Mouse (Mus musculus) small intestine, adult 2 months (tissue): Measurements from ENCODE around the gene Samd4.

Source experiments
- CTCF ChIP-seq: fragments of 200-500 bp; IDR thresholded peaks from 2 replicates; pipeline ENCODE4 v1.5.1; 2012; ENCODE audit warnings: low read depth, mild to moderate bottlenecking, control low read depth, inconsistent platforms, low read length, moderate library complexity, mixed read lengths; ENCODE audit not compliant: insufficient replicate concordance, insufficient read length; ENCODE audit errors: extremely low read depth
- POLR2A ChIP-seq: fragments of 200-500 bp; IDR thresholded peaks from 2 replicates; pipeline ENCODE4 v1.6.1; 2012; ENCODE audit warnings: low read depth, mild to moderate bottlenecking, control low read depth, inconsistent platforms, low read length, moderate library complexity

DNA sequence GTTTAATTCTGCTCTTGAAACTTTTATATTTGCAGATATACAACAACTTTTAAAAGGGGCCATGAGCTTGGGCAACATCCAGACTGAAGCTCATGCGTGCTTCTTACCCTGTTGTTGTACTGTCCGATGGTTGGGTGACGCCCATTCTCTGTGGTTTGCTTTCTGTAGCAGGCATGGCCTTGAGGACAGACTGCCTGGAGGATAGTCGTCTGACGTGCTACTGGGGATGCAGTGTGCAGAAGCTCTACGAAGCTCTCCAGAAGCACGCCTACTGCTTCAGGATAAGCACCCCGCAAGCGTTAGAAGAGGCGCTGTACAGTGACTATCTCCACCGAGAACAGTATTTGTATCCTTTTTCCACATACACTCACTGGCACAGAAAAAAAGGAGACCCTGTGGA lies 36.9 kb upstream of the Samd4 start:
- TF ChIP-seq CTCF: no peak
- no peak for TF ChIP-seq POLR2A
